Mouse (Mus musculus) liver, adult 2 months (tissue): ENCODE data around the gene Itpk1.

ENCODE experiments used
- CTCF ChIP-seq: fragments of 200-500 bp; IDR thresholded peaks from 2 replicates; pipeline ENCODE4 v1.5.1; 2011; ENCODE audit warnings: low read depth, low read length, control low read depth
- POLR2A ChIP-seq: fragments of 200-500 bp; IDR thresholded peaks from 2 replicates; pipeline ENCODE4 v1.6.1; 2011; ENCODE audit warnings: low read length, control low read depth; ENCODE audit not compliant: insufficient read depth; ENCODE audit errors: extremely low read depth

DNA sequence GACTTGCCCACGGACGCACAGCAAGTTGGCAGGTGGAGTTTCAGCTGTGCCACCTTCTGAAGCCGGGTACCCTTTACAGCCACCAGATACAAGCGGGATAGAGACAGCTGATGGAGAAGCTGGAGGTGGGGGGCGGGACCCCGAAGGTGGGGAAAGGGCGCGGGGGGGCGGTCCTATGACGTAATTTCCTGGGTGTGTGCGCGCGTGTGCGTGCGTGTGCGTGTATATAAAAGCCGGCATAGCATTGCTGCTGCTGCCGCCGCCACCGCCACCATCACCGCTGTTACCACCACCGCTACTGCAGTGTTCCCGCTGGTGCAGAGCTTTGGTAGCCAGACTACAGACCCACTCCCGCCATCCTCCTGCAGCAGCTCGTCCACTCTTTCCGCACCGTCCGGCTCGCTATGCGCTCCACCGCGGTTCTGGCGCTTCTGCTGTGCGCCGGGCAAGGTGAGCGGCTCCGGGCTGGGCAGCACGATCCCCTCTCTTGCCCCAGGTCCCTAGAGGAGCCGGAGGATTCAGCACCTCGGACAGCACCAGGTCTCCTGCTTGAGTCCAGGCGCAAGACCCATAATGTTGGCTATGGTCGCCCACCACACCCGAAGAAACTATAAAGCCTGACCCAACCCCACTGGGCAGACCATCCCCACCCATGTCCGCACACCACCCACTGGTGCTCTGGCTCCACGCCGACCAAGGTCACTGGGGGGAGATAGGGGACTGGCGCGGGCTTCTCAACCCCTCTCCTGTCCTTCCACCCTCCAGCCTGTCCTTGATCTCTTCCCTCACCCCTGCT, 149.8 kb downstream of the Itpk1 start, which contains the start of gene Chga:
- TF ChIP-seq POLR2A (no peak), CTCF (no peak)
